Mouse (Mus musculus): ENCODE results near the gene 0610012G03Rik. TPM values are rescaled to one million over a fixed set of nuclear protein-coding genes. Genes with fewer than 3 reads are reported as not detected.

The 0610012G03Rik gene
- polyA plus RNA-seq (2015; fragmentation: Nextera tagmentation; extraction: Ambion mirVana), result 121 and 127 TPM in 2 replicates

DNA sequence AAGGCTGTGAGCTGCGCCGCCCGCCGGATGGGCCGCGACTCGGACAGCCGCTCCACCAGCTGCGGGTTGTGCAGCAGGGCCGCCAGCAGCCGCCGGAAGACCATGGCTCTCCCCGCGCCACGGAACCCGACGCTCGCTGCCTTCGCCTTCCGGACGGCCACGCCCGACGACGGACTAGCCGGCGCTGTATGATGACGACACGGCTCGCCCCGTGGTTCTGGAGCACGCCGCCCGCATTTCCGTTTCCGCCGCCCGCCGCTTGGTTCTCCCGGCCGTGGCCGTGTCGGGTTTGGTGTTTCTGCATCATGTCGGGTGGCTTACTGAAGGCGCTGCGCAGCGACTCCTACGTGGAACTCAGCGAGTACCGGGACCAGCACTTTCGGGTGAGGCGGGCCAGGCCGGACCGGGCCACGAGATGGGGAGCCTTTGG is at the start of gene 0610012G03Rik, which contains the start of gene Ncbp2:
TSS of gene 0610012G03Rik (minus strand) at position 150 of the 430 bp plus-strand sequence.
TSS of gene Ncbp2 (plus strand) at position 169 of the 430 bp plus-strand sequence.
- H3K27ac ChIP-seq (ENCODE audit: low read length), result peak within 1 kb of the TSS; percentile 94
- 0% methylated on average over 54 of the region's 55 CpGs for WGBS
- no peaks in the 10 kb centered on the region for H3K27me3 ChIP-seq (ENCODE audit: control insufficient read depth, insufficient read depth, low read length)
- H3K4me1 ChIP-seq (ENCODE audit: control insufficient read depth, insufficient read depth, low read length), result peaks cover 19% of the 10 kb centered on the region
- no peaks in the 10 kb centered on the region for H3K9me3 ChIP-seq (replicated peaks; ENCODE audit: control insufficient read depth, low read length)
- ATAC-seq (replicated peaks; ENCODE audit: extremely low read depth, insufficient read depth, low FRiP score), result peak; percentile 94
- peaks cover 7% of the 10 kb centered on the region; the same call in 1 of the 2 replicates for H3K36me3 ChIP-seq (ENCODE audit: control insufficient read depth, insufficient read depth)
- peak within 1 kb of the TSS; percentile 97 for H3K4me3 ChIP-seq (ENCODE audit: low read length)
- H3K4me2 ChIP-seq (ENCODE audit: low read depth, low read length), result peak within 1 kb of the TSS; percentile 85
- H3K9ac ChIP-seq (ENCODE audit: low read length), result peak within 1 kb of the TSS; percentile 95

DNA sequence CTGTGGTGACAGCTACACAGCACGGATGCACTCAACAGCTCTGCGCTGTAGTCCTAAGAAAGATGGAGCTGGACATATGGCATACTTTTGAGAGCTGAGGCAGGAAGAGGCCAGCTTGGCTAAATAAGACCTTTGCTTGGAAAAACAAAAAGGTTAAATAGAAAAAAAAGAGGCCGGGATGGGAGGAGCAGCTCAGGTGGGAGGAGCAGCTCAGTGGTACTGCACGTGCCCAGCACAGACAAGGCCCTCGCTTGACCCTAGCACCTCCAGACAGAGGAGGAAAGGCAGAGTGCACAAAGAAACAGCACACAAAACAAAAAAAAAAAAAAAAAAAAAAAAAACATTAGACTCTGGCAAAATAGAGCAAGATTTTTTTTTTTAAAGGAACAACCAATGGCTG is 48.1 kb upstream of the 0610012G03Rik start:
- Histone ChIP-seq H3K9ac (ENCODE audit: low read length) (no peak overlapping the region), H3K4me2 (ENCODE audit: low read depth, low read length) (no peak overlapping the region), H3K27me3 (ENCODE audit: control insufficient read depth, insufficient read depth, low read length) (no peaks in the 10 kb centered on the region), H3K27ac (ENCODE audit: low read length) (no peak overlapping the region), H3K9me3 (replicated peaks; ENCODE audit: control insufficient read depth, low read length) (no peaks in the 10 kb centered on the region), H3K36me3 (ENCODE audit: control insufficient read depth, insufficient read depth) (0 out of 2 replicates have a peak, but pooled peaks cover 2% of the 10 kb centered on the region), H3K4me1 (ENCODE audit: control insufficient read depth, insufficient read depth, low read length) (no peaks in the 10 kb centered on the region), H3K4me3 (ENCODE audit: low read length) (no peak overlapping the region)
- WGBS, result 84% methylated on average over 5 of the region's 5 CpGs
- no peak for ATAC-seq (replicated peaks; ENCODE audit: extremely low read depth, insufficient read depth, low FRiP score)

DNA sequence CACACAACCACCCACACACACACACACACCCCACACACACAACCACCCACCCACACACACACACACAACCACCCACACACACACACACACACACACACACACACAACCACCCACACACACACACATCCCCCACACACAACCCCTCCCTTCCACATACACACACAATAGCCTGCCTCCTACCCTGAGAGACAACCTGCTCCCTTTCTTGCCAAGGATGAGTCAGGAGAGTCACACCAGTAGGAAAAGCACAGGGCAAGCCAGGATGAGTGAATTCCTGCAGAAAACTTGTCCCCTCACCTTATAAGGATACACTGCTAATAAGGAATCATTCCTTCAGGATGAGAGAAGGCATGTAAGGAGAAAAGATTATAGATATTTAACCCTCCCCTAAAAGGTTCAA is 45.7 kb upstream of the 0610012G03Rik start:
- Histone ChIP-seq H3K4me1 (ENCODE audit: control insufficient read depth, insufficient read depth, low read length) (no peaks in the 10 kb centered on the region), H3K4me2 (ENCODE audit: low read depth, low read length) (no peak overlapping the region), H3K27me3 (ENCODE audit: control insufficient read depth, insufficient read depth, low read length) (no peaks in the 10 kb centered on the region), H3K9ac (ENCODE audit: low read length) (no peak overlapping the region), H3K9me3 (replicated peaks; ENCODE audit: control insufficient read depth, low read length) (no peaks in the 10 kb centered on the region), H3K4me3 (ENCODE audit: low read length) (no peak overlapping the region), H3K27ac (ENCODE audit: low read length) (no peak overlapping the region), H3K36me3 (ENCODE audit: control insufficient read depth, insufficient read depth) (peaks cover 11% of the 10 kb centered on the region)
- no peak for ATAC-seq (replicated peaks; ENCODE audit: extremely low read depth, insufficient read depth, low FRiP score)

DNA sequence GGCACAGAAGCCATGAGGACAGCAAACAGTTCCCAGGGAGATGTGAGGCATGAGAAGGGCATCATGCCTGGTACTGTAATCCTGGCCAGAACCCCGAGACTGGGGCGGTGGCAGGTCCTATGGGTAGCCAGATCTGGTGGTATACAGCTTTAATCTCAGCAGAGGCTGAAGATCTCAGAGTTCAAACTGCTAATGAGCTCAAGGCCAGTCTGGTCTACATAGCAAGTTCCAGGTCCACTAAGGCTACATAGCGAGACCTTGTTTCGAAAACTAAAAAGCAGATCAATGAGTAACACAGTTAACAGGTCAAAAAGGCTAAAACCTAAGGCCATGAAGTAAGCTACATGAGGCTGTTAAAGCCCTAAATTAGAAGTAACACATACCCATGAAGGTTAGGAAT is 44.9 kb upstream of the 0610012G03Rik start:
- H3K4me2 ChIP-seq (ENCODE audit: low read depth, low read length), result no peak overlapping the region
- no peaks in the 10 kb centered on the region for H3K27me3 ChIP-seq (ENCODE audit: control insufficient read depth, insufficient read depth, low read length)
- H3K4me1 ChIP-seq (ENCODE audit: control insufficient read depth, insufficient read depth, low read length), result no peaks in the 10 kb centered on the region
- WGBS, result 96% methylated on average over 4 of the region's 4 CpGs
- no peaks in the 10 kb centered on the region for H3K9me3 ChIP-seq (replicated peaks; ENCODE audit: control insufficient read depth, low read length)
- no peak overlapping the region for H3K9ac ChIP-seq (ENCODE audit: low read length)
- no peak for ATAC-seq (replicated peaks; ENCODE audit: extremely low read depth, insufficient read depth, low FRiP score)
- no peak overlapping the region for H3K27ac ChIP-seq (ENCODE audit: low read length)
- peaks cover 18% of the 10 kb centered on the region for H3K36me3 ChIP-seq (ENCODE audit: control insufficient read depth, insufficient read depth)
- H3K4me3 ChIP-seq (ENCODE audit: low read length), result no peak overlapping the region

DNA sequence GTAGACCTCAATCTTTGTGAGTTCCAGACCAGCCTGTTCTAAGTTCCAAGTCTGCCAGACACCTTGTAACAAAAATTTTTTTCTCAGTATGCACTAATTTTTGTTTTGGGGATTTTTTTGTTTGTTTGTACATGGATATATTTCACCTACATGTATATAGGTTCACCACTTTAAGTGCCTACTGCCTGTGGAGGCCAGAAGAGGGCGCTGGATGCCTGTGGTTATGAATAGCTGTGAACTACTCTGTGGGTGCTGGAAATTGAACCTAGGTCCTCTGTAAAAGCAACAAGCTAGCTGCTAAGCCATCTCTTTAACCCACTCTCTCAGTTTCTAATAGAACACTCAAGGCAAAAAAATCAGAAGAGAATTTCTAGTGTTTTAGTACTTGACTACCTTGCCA is 43.7 kb upstream of the 0610012G03Rik start:
- H3K27me3 ChIP-seq (ENCODE audit: control insufficient read depth, insufficient read depth, low read length), result no peaks in the 10 kb centered on the region
- H3K9ac ChIP-seq (ENCODE audit: low read length), result no peak overlapping the region
- H3K9me3 ChIP-seq (replicated peaks; ENCODE audit: control insufficient read depth, low read length), result no peaks in the 10 kb centered on the region
- H3K4me1 ChIP-seq (ENCODE audit: control insufficient read depth, insufficient read depth, low read length), result no peaks in the 10 kb centered on the region
- peaks cover 20% of the 10 kb centered on the region for H3K36me3 ChIP-seq (ENCODE audit: control insufficient read depth, insufficient read depth)
- H3K4me2 ChIP-seq (ENCODE audit: low read depth, low read length), result no peak overlapping the region
- ATAC-seq (replicated peaks; ENCODE audit: extremely low read depth, insufficient read depth, low FRiP score), result no peak
- H3K27ac ChIP-seq (ENCODE audit: low read length), result no peak overlapping the region
- no peak overlapping the region for H3K4me3 ChIP-seq (ENCODE audit: low read length)
- 56% methylated on average over 1 of the region's 1 CpGs for WGBS

DNA sequence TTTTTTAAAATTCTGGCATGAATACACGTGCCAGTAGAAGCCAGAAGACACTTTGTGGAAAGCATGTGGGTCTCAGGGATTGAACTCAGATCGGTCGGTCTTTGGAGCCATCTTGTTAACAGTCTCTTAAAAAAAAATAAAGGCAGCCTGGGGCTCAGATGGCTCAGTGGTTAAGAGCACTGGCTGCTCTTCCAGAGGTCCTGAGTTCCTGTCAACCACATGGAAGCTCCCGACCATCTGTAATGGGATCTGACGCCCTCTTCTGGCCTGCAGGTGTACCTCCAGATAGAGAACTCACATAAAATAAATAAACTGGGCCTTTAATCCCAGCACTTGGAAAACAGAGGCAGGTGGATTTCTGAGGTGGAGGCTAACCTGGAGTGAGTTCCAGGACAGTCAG is 32.7 kb upstream of the 0610012G03Rik start:
- H3K36me3 ChIP-seq (ENCODE audit: control insufficient read depth, insufficient read depth), result peaks cover 10% of the 10 kb centered on the region; the same call in 1 of the 2 replicates
- H3K27me3 ChIP-seq (ENCODE audit: control insufficient read depth, insufficient read depth, low read length), result no peaks in the 10 kb centered on the region
- WGBS, result 80% methylated on average over 5 of the region's 5 CpGs
- no peaks in the 10 kb centered on the region for H3K9me3 ChIP-seq (replicated peaks; ENCODE audit: control insufficient read depth, low read length)
- H3K4me2 ChIP-seq (ENCODE audit: low read depth, low read length), result no peak overlapping the region
- no peak for ATAC-seq (replicated peaks; ENCODE audit: extremely low read depth, insufficient read depth, low FRiP score)
- H3K27ac ChIP-seq (ENCODE audit: low read length), result no peak overlapping the region
- H3K9ac ChIP-seq (ENCODE audit: low read length), result no peak overlapping the region
- H3K4me1 ChIP-seq (ENCODE audit: control insufficient read depth, insufficient read depth, low read length), result no peaks in the 10 kb centered on the region
- no peak overlapping the region for H3K4me3 ChIP-seq (ENCODE audit: low read length)

DNA sequence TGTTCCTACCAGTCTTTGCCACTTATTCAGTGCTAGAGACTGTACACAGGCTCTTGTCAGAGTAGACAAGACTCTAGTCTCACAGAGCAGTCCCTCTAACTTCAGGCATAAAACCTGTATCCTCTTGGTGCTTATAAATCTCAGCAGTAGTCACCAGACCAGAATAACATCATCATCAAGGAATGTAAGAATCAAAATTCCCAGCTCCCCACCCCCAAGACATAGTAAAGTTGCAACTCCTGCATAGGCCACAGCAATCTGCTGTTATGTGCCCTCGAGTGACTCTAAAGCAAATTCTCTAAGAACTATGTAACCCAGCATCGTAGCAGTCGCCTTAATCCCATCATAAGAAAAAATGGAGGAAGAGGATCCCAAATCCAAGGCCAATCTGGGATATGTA is 31.2 kb upstream of the 0610012G03Rik start:
- Histone ChIP-seq H3K27ac (ENCODE audit: low read length) (no peak overlapping the region), H3K4me3 (ENCODE audit: low read length) (no peak overlapping the region), H3K9ac (ENCODE audit: low read length) (no peak overlapping the region), H3K9me3 (replicated peaks; ENCODE audit: control insufficient read depth, low read length) (no peaks in the 10 kb centered on the region), H3K4me2 (ENCODE audit: low read depth, low read length) (no peak overlapping the region), H3K4me1 (ENCODE audit: control insufficient read depth, insufficient read depth, low read length) (no peaks in the 10 kb centered on the region), H3K27me3 (ENCODE audit: control insufficient read depth, insufficient read depth, low read length) (no peaks in the 10 kb centered on the region), H3K36me3 (ENCODE audit: control insufficient read depth, insufficient read depth) (peaks cover 12% of the 10 kb centered on the region; the same call in 1 of the 2 replicates)
- no peak for ATAC-seq (replicated peaks; ENCODE audit: extremely low read depth, insufficient read depth, low FRiP score)
- WGBS, result 83% methylated on average over 3 of the region's 3 CpGs

DNA sequence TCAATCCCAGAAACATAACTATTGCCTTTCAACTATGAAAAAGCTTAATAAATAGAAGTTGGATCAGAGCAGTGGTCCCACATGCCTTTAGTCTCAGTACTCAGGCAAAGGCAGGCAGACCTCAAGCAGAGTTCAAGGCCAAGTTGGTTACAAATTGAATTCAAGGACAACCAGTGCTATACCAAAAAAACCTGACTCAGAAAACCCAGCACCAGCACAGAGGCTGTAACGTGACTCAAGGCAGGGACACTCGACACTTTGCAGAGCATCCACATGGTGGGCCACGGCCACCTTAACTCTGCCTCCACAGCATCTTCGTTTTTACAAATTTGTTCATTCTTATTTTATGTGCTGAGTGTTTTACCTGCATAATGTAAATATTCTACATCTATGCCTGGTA is 27.0 kb upstream of the 0610012G03Rik start:
- Histone ChIP-seq H3K4me1 (ENCODE audit: control insufficient read depth, insufficient read depth, low read length) (no peaks in the 10 kb centered on the region), H3K4me2 (ENCODE audit: low read depth, low read length) (no peak overlapping the region), H3K9me3 (replicated peaks; ENCODE audit: control insufficient read depth, low read length) (no peaks in the 10 kb centered on the region), H3K27ac (ENCODE audit: low read length) (no peak overlapping the region), H3K36me3 (ENCODE audit: control insufficient read depth, insufficient read depth) (peaks cover 15% of the 10 kb centered on the region), H3K9ac (ENCODE audit: low read length) (no peak overlapping the region), H3K4me3 (ENCODE audit: low read length) (no peak overlapping the region), H3K27me3 (ENCODE audit: control insufficient read depth, insufficient read depth, low read length) (no peaks in the 10 kb centered on the region)
- ATAC-seq (replicated peaks; ENCODE audit: extremely low read depth, insufficient read depth, low FRiP score), result no peak
- 89% methylated on average over 4 of the region's 4 CpGs for whole genome bisulfite sequencing

DNA sequence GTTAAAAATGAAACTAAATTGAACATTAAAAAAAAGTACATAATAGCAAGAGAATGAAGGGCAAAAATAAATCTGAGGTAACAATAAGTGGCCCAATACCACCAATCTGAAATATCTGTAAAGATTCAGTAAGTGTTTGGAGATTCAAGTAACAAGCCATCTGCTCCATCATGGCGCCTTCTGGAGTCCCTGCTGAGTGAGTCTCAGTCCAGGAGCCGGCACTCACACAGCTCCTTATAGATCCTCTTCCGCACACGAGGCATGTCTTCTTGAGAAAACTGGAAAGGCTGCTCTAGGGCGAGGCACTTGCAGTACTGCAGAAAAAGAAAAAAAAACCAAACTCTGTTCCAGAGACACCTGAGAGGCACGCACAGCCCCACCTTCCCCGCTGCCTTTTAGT is 14.9 kb upstream of the 0610012G03Rik start:
- WGBS, result 89% methylated on average over 7 of the region's 7 CpGs
- no peak overlapping the region for H3K9ac ChIP-seq (ENCODE audit: low read length)
- H3K27ac ChIP-seq (ENCODE audit: low read length), result no peak overlapping the region
- no peaks in the 10 kb centered on the region for H3K4me1 ChIP-seq (ENCODE audit: control insufficient read depth, insufficient read depth, low read length)
- H3K4me3 ChIP-seq (ENCODE audit: low read length), result no peak overlapping the region
- H3K9me3 ChIP-seq (replicated peaks; ENCODE audit: control insufficient read depth, low read length), result no peaks in the 10 kb centered on the region
- no peaks in the 10 kb centered on the region for H3K27me3 ChIP-seq (ENCODE audit: control insufficient read depth, insufficient read depth, low read length)
- H3K4me2 ChIP-seq (ENCODE audit: low read depth, low read length), result no peak overlapping the region
- ATAC-seq (replicated peaks; ENCODE audit: extremely low read depth, insufficient read depth, low FRiP score), result no peak
- H3K36me3 ChIP-seq (ENCODE audit: control insufficient read depth, insufficient read depth), result peaks cover 30% of the 10 kb centered on the region

Data from heart, embryonic 16.5 days (tissue).